Mouse (Mus musculus) forebrain, embryonic 10.5 days (tissue): ENCODE data around the gene Mmp14. TPM values are rescaled to one million over a fixed set of nuclear protein-coding genes. Genes with fewer than 3 reads are reported as not detected.
A peak's percentile ranks its signal among the peaks of the same experiment; 100 is the strongest.

Experiments used
- DNase-seq: peaks from one replicate; pipeline ENCODE4 v3.0.0-alpha.2; 2017; ENCODE audit warnings: low spot score; ENCODE audit errors: extremely low spot score
- H3K27ac ChIP-seq: fragments of 300-500 bp; sonication (generic); 2 replicates; pipeline ENCODE4 v1.5.1; 2016; ENCODE audit warnings: mild to moderate bottlenecking
- H3K27me3 ChIP-seq: fragments of 300-500 bp; sonication (generic); 2 replicates; pipeline ENCODE4 v1.6.1; 2016; ENCODE audit warnings: mild to moderate bottlenecking; ENCODE audit not compliant: poor library complexity, severe bottlenecking
- H3K36me3 ChIP-seq: fragments of 300-500 bp; sonication (generic); replicated peaks from 2 replicates; pipeline ENCODE4 v1.6.1; 2016; ENCODE audit warnings: mild to moderate bottlenecking, moderate library complexity
- H3K4me1 ChIP-seq: fragments of 300-500 bp; sonication (generic); 2 replicates; pipeline ENCODE4 v1.6.1; 2016
- H3K4me3 ChIP-seq: fragments of 300-500 bp; sonication (generic); 2 replicates; pipeline ENCODE4 v1.5.1; 2016; ENCODE audit warnings: mild to moderate bottlenecking, moderate library complexity
- H3K9me3 ChIP-seq: fragments of 300-500 bp; sonication (generic); 2 replicates; pipeline ENCODE4 v1.6.1; 2016; ENCODE audit warnings: mild to moderate bottlenecking, moderate library complexity
- WGBS: fragments of 180-500 bp; shearing (Covaris S2); methylation state at CpG from one replicate; pipeline ENCODE4 v1.1.7; 2016; 5-methylcytosine and 5-hydroxymethylcytosine counted together
- polyA plus RNA-seq: library from polyadenylated mRNA; unstranded; fragments of >200 nt; fragmentation: Nextera tagmentation; extraction: Ambion mirVana; gene quantifications from 2 replicates; pipeline ENCODE4 v1.2.1, GENCODE M21; 2016

Mmp14 gene
- polyA plus RNA-seq, 1 experiment from 2014 or later: 52.4 TPM

GRCm38 (mm10) chr14:54417623-54418081 is 13.8 kb upstream of the Mmp14 start, which contains the start of gene Slc7a7:
TSS of gene Slc7a7 (minus strand) at chr14:54417780.
- 5% methylated on average over 19 of the region's 19 CpGs for WGBS

GRCm38 (mm10) chr14:54421014-54421413 is 10.4 kb upstream of the Mmp14 start:
- H3K4me1 ChIP-seq: peaks cover 25% of the 10 kb centered on the region
- H3K27ac ChIP-seq: no peak overlapping the region
- 77% methylated on average over 2 of the region's 2 CpGs for WGBS
- H3K4me3 ChIP-seq: no peak overlapping the region
- H3K27me3 ChIP-seq: peaks cover 28% of the 10 kb centered on the region
- H3K9me3 ChIP-seq: no peaks in the 10 kb centered on the region
- no peak for DNase-seq
- no peaks in the 10 kb centered on the region for H3K36me3 ChIP-seq

More at GRCm38 (mm10) chr14:54417623-54418081, 13.8 kb upstream of the Mmp14 start, which contains the start of gene Slc7a7:
- DNase-seq: peak; percentile 46
- Histone ChIP-seq H3K36me3 (no peaks in the 10 kb centered on the region), H3K4me1 (peaks cover 45% of the 10 kb centered on the region), H3K27ac (peak within 1 kb of the TSS; percentile 36; the same call in 1 of the 2 replicates), H3K4me3 (peak within 1 kb of the TSS; percentile 32), H3K27me3 (peaks cover 59% of the 10 kb centered on the region), H3K9me3 (no peaks in the 10 kb centered on the region)

- Histone ChIP-seq H3K4me1 (peaks cover 22% of the 10 kb centered on the region), H3K9me3 (no peaks in the 10 kb centered on the region), H3K4me3 (no peak overlapping the region), H3K27me3 (peaks cover 7% of the 10 kb centered on the region; the same call in 1 of the 2 replicates), H3K36me3 (peaks cover 3% of the 10 kb centered on the region), H3K27ac (no peak overlapping the region)
- no peak for DNase-seq
- 61% methylated on average over 5 of the region's 5 CpGs for WGBS
These were observed 8.0 kb upstream of the Mmp14 start for GRCm38 (mm10) chr14:54423406-54423805.

- 81% methylated on average over 1 of the region's 1 CpGs for WGBS
- H3K27ac ChIP-seq: no peak overlapping the region
- H3K4me1 ChIP-seq: peaks cover 26% of the 10 kb centered on the region
- no peaks in the 10 kb centered on the region for H3K9me3 ChIP-seq
- H3K27me3 ChIP-seq: no peaks in the 10 kb centered on the region
- no peak for DNase-seq
- no peak overlapping the region for H3K4me3 ChIP-seq
- H3K36me3 ChIP-seq: peaks cover 15% of the 10 kb centered on the region
These were observed 6.8 kb upstream of the Mmp14 start for GRCm38 (mm10) chr14:54424634-54425033.

- WGBS: 87% methylated on average over 1 of the region's 1 CpGs
- Histone ChIP-seq H3K4me1 (peaks cover 34% of the 10 kb centered on the region), H3K27ac (no peak overlapping the region), H3K27me3 (no peaks in the 10 kb centered on the region), H3K9me3 (no peaks in the 10 kb centered on the region), H3K4me3 (peak overlapping the region; percentile 86), H3K36me3 (peaks cover 18% of the 10 kb centered on the region)
- no peak for DNase-seq
These were observed 5.9 kb upstream of the Mmp14 start for GRCm38 (mm10) chr14:54425540-54425939.

- H3K9me3 ChIP-seq: no peaks in the 10 kb centered on the region
- WGBS: 35% methylated on average over 14 of the region's 14 CpGs
- peaks cover 40% of the 10 kb centered on the region for H3K4me1 ChIP-seq
- peak overlapping the region; percentile 86 for H3K4me3 ChIP-seq
- no peaks in the 10 kb centered on the region for H3K27me3 ChIP-seq
- no peak for DNase-seq
- H3K36me3 ChIP-seq: peaks cover 18% of the 10 kb centered on the region
- H3K27ac ChIP-seq: peak overlapping the region; percentile 92
These were observed 5.3 kb upstream of the Mmp14 start for GRCm38 (mm10) chr14:54426003-54426688.

- peak; percentile 94 for DNase-seq
- Histone ChIP-seq H3K27me3 (peaks cover 4% of the 10 kb centered on the region), H3K36me3 (peaks cover 18% of the 10 kb centered on the region), H3K27ac (peak within 1 kb of the TSS; percentile 92), H3K4me3 (peak within 1 kb of the TSS; percentile 86), H3K4me1 (peaks cover 47% of the 10 kb centered on the region), H3K9me3 (no peaks in the 10 kb centered on the region)
- under 1% methylated on average over 48 of the region's 48 CpGs for WGBS
These were observed 4.6 kb upstream of the Mmp14 start, which contains the start of gene Mrpl52 for GRCm38 (mm10) chr14:54426689-54427398. TSS of gene Mrpl52 (plus strand) at chr14:54426909.

GRCm38 (mm10) chr14:54427696-54428095 is 3.7 kb upstream of the Mmp14 start:
- 95% methylated on average over 7 of the region's 7 CpGs for WGBS
- Histone ChIP-seq H3K4me1 (peaks cover 55% of the 10 kb centered on the region), H3K27ac (no peak overlapping the region), H3K4me3 (peak overlapping the region; percentile 86), H3K27me3 (peaks cover 12% of the 10 kb centered on the region), H3K9me3 (no peaks in the 10 kb centered on the region), H3K36me3 (peaks cover 18% of the 10 kb centered on the region)
- no peak for DNase-seq

GRCm38 (mm10) chr14:54428421-54428820 is 3.0 kb upstream of the Mmp14 start:
- Histone ChIP-seq H3K27ac (no peak overlapping the region), H3K9me3 (no peaks in the 10 kb centered on the region), H3K4me1 (peaks cover 62% of the 10 kb centered on the region), H3K36me3 (peaks cover 18% of the 10 kb centered on the region), H3K4me3 (no peak overlapping the region), H3K27me3 (peaks cover 20% of the 10 kb centered on the region)
- DNase-seq: no peak
- 97% methylated on average over 5 of the region's 5 CpGs for WGBS

- H3K27me3 ChIP-seq: peaks cover 28% of the 10 kb centered on the region
- H3K4me3 ChIP-seq: peak overlapping the region; percentile 75; the same call in 1 of the 2 replicates
- peaks cover 24% of the 10 kb centered on the region for H3K36me3 ChIP-seq
- H3K27ac ChIP-seq: peak overlapping the region; percentile 96; the same call in 1 of the 2 replicates
- WGBS: 68% methylated on average over 7 of the region's 7 CpGs
- H3K4me1 ChIP-seq: peaks cover 73% of the 10 kb centered on the region
- DNase-seq: no peak
- H3K9me3 ChIP-seq: no peaks in the 10 kb centered on the region
These were observed 1.9 kb upstream of the Mmp14 start for GRCm38 (mm10) chr14:54429332-54430093.

GRCm38 (mm10) chr14:54430406-54431145 is 836 bp upstream of the Mmp14 start:
- no peak for DNase-seq
- H3K4me3 ChIP-seq: peak overlapping the region; percentile 75
- H3K27me3 ChIP-seq: peaks cover 28% of the 10 kb centered on the region
- peaks cover 32% of the 10 kb centered on the region for H3K36me3 ChIP-seq
- H3K4me1 ChIP-seq: peaks cover 69% of the 10 kb centered on the region
- peak overlapping the region; percentile 96 for H3K27ac ChIP-seq
- H3K9me3 ChIP-seq: no peaks in the 10 kb centered on the region
- WGBS: 4% methylated on average over 18 of the region's 18 CpGs
